Mouse (Mus musculus): ENCODE results near the gene Spag6. TPM values are rescaled to one million over a fixed set of nuclear protein-coding genes. Genes with fewer than 3 reads are reported as not detected.

Gene Spag6
- polyA plus RNA-seq, 1 experiment from 2014 or later, result 0.32 TPM

DNA sequence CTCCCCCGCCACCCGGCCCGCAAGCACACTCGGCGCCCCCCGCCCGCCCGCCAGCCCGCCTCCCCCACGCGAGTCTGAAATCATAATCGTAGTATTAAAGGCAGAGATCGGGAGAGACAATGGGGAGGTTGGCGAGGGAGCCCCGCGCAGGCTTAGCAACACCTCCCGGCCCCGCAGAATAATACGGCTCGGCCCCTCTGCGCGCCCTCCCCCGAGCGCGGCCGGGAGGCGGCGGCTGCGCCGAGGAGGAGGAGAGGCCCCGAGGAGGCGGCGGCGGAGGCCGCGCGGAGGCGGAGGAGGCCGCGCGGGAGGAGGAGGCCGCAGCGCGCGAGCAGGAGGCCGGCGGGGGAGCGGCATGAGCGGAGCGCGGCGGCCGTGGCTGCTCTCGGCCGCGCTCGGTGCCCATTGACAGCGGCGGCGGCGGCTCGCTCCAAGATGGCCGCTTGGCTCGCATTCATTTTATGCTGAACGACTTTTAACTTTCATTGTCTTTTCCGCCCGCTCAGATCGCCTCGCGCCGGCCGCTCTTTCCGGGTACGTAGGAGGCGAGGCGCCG, 16.8 kb upstream of the Spag6 start, which contains the start of gene Bmi1:
Gene Bmi1 (plus strand): TSS at position 83 of the 556 bp plus-strand sequence.
- peak within 1 kb of the TSS; percentile 95 for H3K9ac ChIP-seq
- H3K27me3 ChIP-seq, result peaks cover 51% of the 10 kb centered on the region
- ATAC-seq, result peak; percentile 72
- H3K27ac ChIP-seq, result peak within 1 kb of the TSS; percentile 96
- no peaks in the 10 kb centered on the region for H3K9me3 ChIP-seq (replicated peaks)
- H3K4me1 ChIP-seq, result peaks cover 46% of the 10 kb centered on the region
- under 1% methylated on average over 25 of the region's 77 CpGs for WGBS
- H3K4me3 ChIP-seq, result peak within 1 kb of the TSS; percentile 85
- peak within 1 kb of the TSS; percentile 84 for H3K4me2 ChIP-seq
- 0 out of 2 replicates have a peak, but pooled peaks cover under 1% of the 10 kb centered on the region for H3K36me3 ChIP-seq (ENCODE audit: poor library complexity, severe bottlenecking)

DNA sequence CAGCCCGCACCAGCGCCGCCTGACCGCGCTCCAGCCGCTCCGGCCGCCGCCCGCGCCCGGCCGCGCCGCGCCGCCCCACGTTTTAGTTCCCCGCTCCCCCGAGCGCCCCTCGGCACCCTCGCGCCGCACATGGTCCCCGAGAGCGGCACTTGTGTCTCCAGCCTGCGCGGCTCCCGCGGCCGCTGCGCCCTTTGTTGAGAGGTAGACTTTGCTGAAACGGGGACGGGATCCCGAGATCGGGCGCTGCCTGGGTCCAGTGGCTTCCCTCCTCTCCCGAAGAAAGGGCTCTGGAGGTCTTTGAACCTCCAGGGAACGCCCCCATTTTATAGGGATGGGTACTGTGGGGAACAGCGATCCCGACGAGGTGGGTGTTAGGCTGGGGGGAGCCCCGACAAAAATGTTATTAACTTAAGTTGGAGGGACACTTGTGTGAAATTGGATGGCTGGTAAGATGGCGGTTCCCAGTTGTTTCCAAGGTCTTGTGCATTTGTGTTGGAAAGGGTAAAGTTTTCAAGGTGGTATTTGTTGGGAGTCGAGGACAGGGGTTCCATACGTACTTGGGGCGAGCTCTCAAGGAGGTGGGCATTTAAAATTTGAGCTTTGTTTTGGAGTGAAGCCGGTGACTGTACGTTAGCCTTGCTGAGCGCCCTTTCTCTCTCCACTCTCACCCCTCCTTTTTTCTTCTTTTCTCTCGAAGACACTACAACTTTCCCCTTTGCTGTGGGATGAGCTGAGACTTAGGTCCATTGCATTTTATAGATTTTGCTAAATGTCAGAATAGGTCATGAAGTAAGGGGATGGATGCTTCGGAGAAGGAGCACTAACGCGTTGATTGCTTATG, 16.0 kb upstream of the Spag6 start:
- peaks cover 59% of the 10 kb centered on the region for H3K27me3 ChIP-seq
- H3K4me2 ChIP-seq, result peak overlapping the region; percentile 84
- peak overlapping the region; percentile 95 for H3K9ac ChIP-seq
- WGBS, result under 1% methylated on average over 38 of the region's 55 CpGs
- peak overlapping the region; percentile 85 for H3K4me3 ChIP-seq
- peak; percentile 0; the same call in 1 of the 2 replicates for ATAC-seq
- peaks cover 8% of the 10 kb centered on the region for H3K36me3 ChIP-seq (ENCODE audit: poor library complexity, severe bottlenecking)
- no peak overlapping the region for H3K27ac ChIP-seq
- H3K9me3 ChIP-seq (replicated peaks), result no peaks in the 10 kb centered on the region
- H3K4me1 ChIP-seq, result peaks cover 43% of the 10 kb centered on the region

DNA sequence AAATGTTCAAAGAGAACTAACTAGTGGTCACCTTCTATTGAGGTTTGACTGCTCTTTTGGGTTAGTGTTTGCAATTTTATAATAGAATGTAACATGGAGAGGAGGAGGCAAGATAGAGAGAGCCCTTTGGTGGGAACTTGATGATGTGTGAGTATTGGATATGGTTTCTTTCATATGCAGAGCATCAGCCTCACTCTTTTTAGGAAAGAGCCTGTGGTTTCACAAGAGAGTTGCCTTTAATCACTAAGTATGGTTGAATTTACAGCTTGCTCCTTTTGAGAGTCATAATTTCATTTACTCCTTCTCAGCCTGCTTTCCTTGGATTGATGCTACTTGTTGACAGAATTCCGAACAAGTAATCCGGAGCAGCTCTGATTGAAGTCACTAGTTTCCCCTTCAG, 14.1 kb upstream of the Spag6 start:
- H3K9ac ChIP-seq, result no peak overlapping the region
- H3K4me3 ChIP-seq, result no peak overlapping the region
- WGBS, result 46% methylated on average over 2 of the region's 2 CpGs
- H3K4me1 ChIP-seq, result peaks cover 33% of the 10 kb centered on the region
- no peak overlapping the region for H3K4me2 ChIP-seq
- no peak for ATAC-seq
- H3K27ac ChIP-seq, result no peak overlapping the region
- peaks cover 62% of the 10 kb centered on the region for H3K27me3 ChIP-seq
- peaks cover 18% of the 10 kb centered on the region for H3K36me3 ChIP-seq (ENCODE audit: poor library complexity, severe bottlenecking)
- no peaks in the 10 kb centered on the region for H3K9me3 ChIP-seq (replicated peaks)

DNA sequence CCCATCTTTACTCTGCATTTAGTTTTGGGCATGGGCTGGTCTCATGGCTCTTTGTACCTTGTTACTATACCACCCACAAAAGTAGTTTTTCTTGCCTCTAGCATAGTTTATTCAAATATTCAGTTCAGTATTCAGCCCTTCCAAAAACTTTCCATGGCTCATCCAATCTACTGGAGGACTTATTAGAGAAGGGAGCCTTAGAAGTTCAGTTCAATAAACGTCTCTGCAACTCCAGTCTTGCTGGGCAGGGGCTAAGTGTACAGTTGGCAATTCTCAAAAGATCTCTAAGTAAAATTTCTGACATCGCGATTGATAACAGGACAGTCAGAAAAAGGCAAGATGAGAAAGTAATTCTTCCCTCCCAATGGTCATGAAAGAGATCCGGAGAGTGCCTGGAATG, 13.3 kb upstream of the Spag6 start:
- 2% methylated on average over 4 of the region's 4 CpGs for WGBS
- peak overlapping the region; percentile 50; the same call in 1 of the 2 replicates for H3K9ac ChIP-seq
- H3K36me3 ChIP-seq (ENCODE audit: poor library complexity, severe bottlenecking), result peaks cover 18% of the 10 kb centered on the region
- ATAC-seq, result no peak
- H3K4me3 ChIP-seq, result peak overlapping the region; percentile 39
- H3K27me3 ChIP-seq, result peaks cover 58% of the 10 kb centered on the region
- peak overlapping the region; percentile 66 for H3K4me2 ChIP-seq
- H3K9me3 ChIP-seq (replicated peaks), result no peaks in the 10 kb centered on the region
- no peak overlapping the region for H3K27ac ChIP-seq
- peaks cover 33% of the 10 kb centered on the region for H3K4me1 ChIP-seq

DNA sequence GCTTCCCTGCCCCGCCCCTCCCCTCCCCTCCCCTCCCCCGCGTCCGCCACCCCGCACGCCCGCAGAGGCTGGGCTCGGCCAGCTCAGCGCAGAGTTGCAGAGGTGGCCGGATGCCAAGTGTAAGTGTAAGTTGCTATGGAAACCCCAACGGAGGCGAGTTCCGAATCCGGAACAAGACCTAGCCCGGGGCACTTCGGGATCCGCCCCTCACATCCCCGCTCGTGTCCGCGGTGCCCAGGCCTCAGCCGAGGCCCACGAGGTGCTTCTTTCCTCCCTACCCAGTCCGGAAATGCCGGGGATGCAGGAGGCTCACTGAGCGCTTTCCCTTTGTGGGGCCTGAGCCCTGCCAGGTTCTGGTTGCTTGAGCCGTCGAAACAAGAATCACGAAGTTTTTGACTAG, 12.9 kb upstream of the Spag6 start:
- Histone ChIP-seq H3K27ac (no peak overlapping the region), H3K4me3 (peak overlapping the region; percentile 39), H3K9ac (peak overlapping the region; percentile 50), H3K27me3 (peaks cover 58% of the 10 kb centered on the region), H3K4me2 (peak overlapping the region; percentile 66), H3K4me1 (peaks cover 28% of the 10 kb centered on the region), H3K9me3 (replicated peaks) (no peaks in the 10 kb centered on the region), H3K36me3 (ENCODE audit: poor library complexity, severe bottlenecking) (peaks cover 18% of the 10 kb centered on the region)
- WGBS, result under 1% methylated on average over 25 of the region's 29 CpGs
- no peak for ATAC-seq

DNA sequence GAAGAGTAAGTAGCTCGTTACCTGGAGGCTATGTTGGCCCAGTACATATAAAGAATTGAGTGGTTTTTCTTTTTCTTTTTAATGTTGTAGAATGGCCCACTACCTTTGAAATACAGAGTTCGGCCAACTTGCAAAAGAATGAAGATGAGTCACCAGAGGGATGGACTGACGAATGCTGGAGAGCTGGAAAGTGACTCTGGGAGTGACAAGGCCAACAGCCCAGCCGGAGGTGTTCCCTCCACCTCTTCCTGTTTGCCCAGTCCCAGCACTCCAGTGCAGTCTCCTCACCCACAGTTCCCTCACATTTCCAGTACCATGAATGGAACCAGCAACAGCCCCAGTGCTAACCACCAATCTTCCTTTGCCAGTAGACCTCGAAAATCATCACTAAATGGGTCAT, 9.8 kb upstream of the Spag6 start:
- H3K27me3 ChIP-seq, result peaks cover 78% of the 10 kb centered on the region

DNA sequence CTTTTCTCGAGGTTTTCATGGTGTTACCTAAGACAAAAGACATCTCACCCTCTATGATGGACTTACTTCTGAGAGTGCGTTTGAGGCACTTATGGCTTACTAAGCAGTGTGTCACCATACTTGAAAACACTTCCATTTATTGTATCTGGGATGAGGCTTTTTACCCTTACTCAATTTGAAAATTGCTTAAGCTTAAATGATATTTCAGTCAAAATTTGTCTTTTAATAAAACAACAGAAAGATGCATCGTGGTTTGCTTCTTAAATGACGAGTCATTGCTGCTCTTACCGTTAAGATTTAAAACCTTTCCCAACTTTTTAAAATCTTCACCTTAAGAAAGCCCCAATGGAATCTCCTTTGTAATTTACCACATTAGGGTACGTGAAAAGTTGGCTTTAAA, 7.4 kb upstream of the Spag6 start:
- no peak overlapping the region for H3K4me3 ChIP-seq
- no peak overlapping the region for H3K4me2 ChIP-seq
- 36% methylated on average over 6 of the region's 6 CpGs for whole genome bisulfite sequencing
- peaks cover 21% of the 10 kb centered on the region for H3K4me1 ChIP-seq
- no peak overlapping the region for H3K27ac ChIP-seq
- no peaks in the 10 kb centered on the region for H3K9me3 ChIP-seq (replicated peaks)
- peaks cover 18% of the 10 kb centered on the region for H3K36me3 ChIP-seq (ENCODE audit: poor library complexity, severe bottlenecking)
- peaks cover 75% of the 10 kb centered on the region for H3K27me3 ChIP-seq
- H3K9ac ChIP-seq, result no peak overlapping the region
- no peak for ATAC-seq

More for the DNA sequence above, 9.8 kb upstream of the Spag6 start:
- 56% methylated on average over 5 of the region's 5 CpGs for WGBS
- H3K27ac ChIP-seq, result no peak overlapping the region
- H3K9ac ChIP-seq, result no peak overlapping the region
- no peak overlapping the region for H3K4me2 ChIP-seq
- H3K36me3 ChIP-seq (ENCODE audit: poor library complexity, severe bottlenecking), result peaks cover 18% of the 10 kb centered on the region
- H3K4me3 ChIP-seq, result no peak overlapping the region
- no peak for ATAC-seq
- no peaks in the 10 kb centered on the region for H3K9me3 ChIP-seq (replicated peaks)
- H3K4me1 ChIP-seq, result peaks cover 25% of the 10 kb centered on the region

DNA sequence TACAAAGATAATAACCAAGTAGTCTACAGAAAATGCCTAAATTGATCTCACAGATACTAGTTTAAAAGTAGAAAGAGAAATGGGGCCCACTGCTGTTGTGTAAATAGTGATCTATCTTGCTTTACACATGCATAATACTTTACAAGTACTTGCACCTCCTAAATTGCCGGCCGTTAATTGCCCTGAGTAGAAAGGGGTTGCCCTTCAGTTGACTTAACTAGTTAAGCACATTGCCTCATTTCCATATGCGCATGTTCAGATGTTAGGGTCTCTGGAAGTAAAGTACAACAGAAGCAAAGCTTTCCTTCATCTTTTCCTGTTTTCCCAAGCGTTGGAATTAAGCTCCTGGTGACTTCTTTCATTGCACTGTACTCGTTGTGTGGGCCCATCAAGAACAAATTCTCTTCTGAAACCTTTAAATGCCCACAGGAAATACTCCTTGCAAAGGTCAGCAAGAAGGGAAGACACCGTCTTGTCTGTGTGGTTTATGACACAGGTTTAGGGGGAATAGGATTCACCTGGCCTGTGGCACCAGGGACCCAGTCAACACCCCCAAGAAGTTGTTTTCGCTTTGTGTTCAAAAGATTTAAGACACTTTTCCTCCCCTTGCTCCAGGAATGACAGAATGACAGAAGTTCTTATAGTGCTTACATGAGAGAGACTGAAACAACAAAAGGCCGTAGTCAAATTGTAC, 6.9 kb upstream of the Spag6 start:
- peaks cover 18% of the 10 kb centered on the region for H3K36me3 ChIP-seq (ENCODE audit: poor library complexity, severe bottlenecking)
- H3K4me1 ChIP-seq, result peaks cover 21% of the 10 kb centered on the region
- no peak overlapping the region for H3K27ac ChIP-seq
- H3K27me3 ChIP-seq, result peaks cover 74% of the 10 kb centered on the region
- H3K4me2 ChIP-seq, result no peak overlapping the region
- H3K4me3 ChIP-seq, result no peak overlapping the region
- no peaks in the 10 kb centered on the region for H3K9me3 ChIP-seq (replicated peaks)
- no peak for ATAC-seq
- H3K9ac ChIP-seq, result no peak overlapping the region
- WGBS, result 16% methylated on average over 8 of the region's 8 CpGs

DNA sequence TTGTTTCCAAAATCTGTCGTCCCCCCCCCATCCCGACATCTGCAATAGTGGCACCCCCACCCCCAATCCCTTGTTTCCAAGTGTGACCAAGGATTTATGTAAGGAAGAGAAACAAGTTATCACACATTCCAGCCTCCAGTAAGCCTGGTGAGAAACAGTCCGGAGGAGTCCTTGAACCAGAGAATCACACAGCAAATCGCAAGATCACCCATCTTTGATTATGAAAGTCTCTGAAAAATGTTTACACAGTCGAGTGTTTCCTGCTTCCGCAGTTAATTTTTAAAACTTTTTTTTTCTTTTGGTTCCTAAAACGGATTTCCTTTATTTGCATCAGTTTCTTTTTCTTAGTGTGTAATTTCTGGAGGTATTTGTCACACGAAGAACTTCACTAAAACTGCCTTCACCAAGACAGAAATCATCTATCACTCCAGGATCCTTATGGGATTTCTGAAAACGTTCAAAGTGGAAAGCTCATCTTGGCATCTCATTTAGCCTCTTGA, 6.1 kb upstream of the Spag6 start:
- Histone ChIP-seq H3K27me3 (peaks cover 75% of the 10 kb centered on the region), H3K4me3 (no peak overlapping the region), H3K4me1 (peaks cover 21% of the 10 kb centered on the region), H3K9ac (no peak overlapping the region), H3K9me3 (replicated peaks) (no peaks in the 10 kb centered on the region), H3K36me3 (ENCODE audit: poor library complexity, severe bottlenecking) (peaks cover 12% of the 10 kb centered on the region), H3K27ac (no peak overlapping the region), H3K4me2 (no peak overlapping the region)
- ATAC-seq, result no peak
- WGBS, result 6% methylated on average over 9 of the region's 9 CpGs

DNA sequence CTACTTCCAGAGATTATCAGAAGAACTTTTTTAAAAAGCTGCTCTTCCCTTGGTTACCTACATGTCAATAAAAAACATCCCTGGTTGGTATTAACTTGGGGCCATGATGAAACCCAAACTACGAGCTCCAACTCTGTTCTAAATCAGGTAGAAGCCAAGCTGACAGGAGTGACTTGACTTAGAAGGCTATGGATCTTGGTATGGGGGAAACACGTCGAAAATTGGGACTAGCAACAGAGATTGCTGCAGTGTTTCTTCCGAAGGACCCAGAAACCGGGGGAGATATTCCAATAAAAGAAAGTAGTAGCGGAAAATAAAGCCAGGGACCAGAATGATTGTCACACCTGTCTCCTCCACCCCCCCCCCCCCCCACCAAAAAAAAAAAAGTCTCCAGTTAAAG, 5.5 kb upstream of the Spag6 start:
- Histone ChIP-seq H3K4me1 (peaks cover 21% of the 10 kb centered on the region), H3K9me3 (replicated peaks) (no peaks in the 10 kb centered on the region), H3K27ac (no peak overlapping the region), H3K4me3 (peak overlapping the region; percentile 48), H3K4me2 (peak overlapping the region; percentile 77), H3K36me3 (ENCODE audit: poor library complexity, severe bottlenecking) (peaks cover 8% of the 10 kb centered on the region), H3K27me3 (peaks cover 76% of the 10 kb centered on the region), H3K9ac (no peak overlapping the region)
- no peak for ATAC-seq
- WGBS, result 6% methylated on average over 6 of the region's 6 CpGs

DNA sequence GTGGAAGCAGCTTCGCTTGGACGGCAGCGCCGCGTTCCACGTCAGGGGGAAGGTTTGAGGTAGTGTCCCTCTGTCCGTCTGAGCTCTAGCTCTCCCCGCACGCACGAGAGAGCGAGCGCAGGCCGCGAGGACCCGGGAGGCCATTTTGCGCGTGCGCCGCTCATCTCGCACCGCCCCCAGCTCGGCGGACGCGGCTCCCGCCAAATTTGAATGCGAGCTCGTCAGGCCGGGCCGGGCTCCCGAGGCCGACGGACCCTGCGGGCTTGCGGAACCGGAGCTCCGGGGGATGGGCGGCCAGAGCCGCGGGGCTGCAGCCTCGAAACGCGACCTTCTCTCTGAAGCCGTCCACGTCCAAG, 5.1 kb upstream of the Spag6 start:
- peaks cover 76% of the 10 kb centered on the region for H3K27me3 ChIP-seq
- under 1% methylated on average over 45 of the region's 45 CpGs for WGBS

More for the DNA sequence above, 5.1 kb upstream of the Spag6 start:
- H3K4me3 ChIP-seq, result peak overlapping the region; percentile 48
- H3K27ac ChIP-seq, result no peak overlapping the region
- H3K4me2 ChIP-seq, result peak overlapping the region; percentile 77
- H3K9me3 ChIP-seq (replicated peaks), result no peaks in the 10 kb centered on the region
- no peak overlapping the region for H3K9ac ChIP-seq
- peaks cover 21% of the 10 kb centered on the region for H3K4me1 ChIP-seq
- H3K36me3 ChIP-seq (ENCODE audit: poor library complexity, severe bottlenecking), result peaks cover 8% of the 10 kb centered on the region
- peak; percentile 44 for ATAC-seq
